Mouse (Mus musculus): ENCODE data around the gene Alg11.
A peak's percentile ranks its signal among the peaks of the same experiment; 100 is the strongest.

Gene Alg11

DNA sequence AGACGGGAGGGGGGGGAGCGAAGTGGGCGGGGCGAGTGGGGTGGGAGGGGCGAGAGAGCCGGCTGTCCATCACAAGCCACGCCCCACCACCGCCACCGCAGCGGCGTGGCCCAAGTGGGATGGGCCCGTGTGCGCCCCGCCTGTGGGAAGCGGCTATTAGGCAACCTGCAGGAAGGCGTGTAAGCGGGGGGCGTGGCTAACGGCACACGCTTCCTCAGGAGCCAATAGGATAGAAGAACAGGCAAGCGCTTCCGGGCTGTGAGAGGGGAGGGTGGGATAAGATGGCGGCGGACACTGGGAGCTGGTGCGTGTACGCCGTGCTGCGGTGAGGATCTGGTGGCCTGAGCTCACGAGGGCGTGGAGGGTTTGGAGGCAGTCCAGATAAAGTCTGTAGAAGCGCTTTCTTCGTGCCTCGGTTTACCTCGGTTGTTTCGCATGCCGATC is at the start of gene Alg11:
Gene Alg11, plus strand, starts transcription at position 276 of the 444 bp plus-strand sequence.
- DNase-seq (ENCODE audit: extremely low spot score): peak; percentile 96

DNA sequence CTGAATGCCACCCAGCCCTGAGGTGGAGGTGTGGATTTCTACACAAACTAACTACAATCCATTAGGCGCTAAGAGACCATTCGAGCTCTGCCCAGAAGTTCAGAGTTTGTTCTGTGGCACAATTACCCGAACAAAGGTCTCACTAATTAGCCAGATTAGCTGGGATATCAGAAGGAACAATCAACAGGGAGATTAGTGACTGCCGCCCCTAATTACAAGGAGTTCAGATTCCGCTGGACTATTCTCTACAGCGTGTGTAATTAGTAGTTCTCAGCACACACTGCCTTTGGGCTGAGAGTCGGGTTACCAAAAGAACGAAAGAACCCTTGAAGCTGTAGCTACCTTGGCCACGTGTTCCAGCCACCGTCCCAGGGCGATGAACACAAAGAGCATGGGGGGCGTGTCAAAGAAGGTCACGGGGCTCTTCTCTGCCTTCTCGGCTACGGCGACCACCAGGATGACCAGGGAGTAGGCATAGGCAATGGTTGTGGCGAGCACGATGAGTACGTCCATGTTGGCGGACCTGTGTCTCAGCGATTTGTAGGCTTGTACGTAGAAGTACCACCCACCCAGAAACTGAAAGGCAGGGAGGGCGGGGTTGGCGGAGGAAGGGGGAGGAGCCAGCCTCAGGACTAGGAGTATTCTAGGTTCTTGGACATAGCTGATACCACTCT is 47.4 kb upstream of the Alg11 start:
- DNase-seq (ENCODE audit: extremely low spot score): peak; percentile 12

DNA sequence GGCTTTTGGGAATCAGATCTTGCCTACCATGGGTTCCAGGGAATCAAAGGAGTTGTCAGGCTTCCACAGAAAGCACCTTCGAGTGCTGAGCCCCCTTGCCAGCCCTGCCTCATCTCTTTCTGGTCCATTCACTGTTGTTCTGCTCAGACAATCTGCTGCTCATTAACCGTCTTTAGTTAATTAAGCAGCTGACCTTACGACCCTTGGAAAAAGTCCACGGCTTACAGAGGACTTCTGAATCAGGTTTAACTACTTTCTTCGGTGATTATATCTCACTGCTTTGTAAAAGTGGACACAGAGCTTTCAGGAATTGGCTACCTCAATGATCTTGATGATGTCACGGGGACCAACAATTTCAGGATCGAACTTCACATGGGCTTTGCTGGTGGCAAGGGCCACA is 42.8 kb upstream of the Alg11 start:
- DNase-seq (ENCODE audit: extremely low spot score): no peak

DNA sequence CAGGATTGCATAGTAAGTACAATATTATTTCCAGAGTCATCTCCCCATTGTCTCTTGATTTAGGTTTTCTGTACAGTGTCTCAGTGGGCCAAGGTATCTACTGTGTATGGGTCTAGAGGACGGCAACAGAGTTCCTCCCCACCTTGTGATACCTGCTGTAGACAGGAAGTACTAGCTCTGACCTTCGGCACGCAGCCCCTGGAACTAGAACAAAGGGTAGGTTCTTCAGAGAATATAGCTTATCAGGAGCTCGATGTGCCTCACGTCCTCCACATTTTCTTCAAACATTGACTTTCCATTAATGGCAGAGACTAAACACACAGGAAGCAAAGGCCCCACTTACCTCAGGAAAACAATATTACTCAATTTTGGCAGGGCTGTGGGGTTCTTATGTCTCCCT is 41.0 kb upstream of the Alg11 start:
- no peak for DNase-seq (ENCODE audit: extremely low spot score)

DNA sequence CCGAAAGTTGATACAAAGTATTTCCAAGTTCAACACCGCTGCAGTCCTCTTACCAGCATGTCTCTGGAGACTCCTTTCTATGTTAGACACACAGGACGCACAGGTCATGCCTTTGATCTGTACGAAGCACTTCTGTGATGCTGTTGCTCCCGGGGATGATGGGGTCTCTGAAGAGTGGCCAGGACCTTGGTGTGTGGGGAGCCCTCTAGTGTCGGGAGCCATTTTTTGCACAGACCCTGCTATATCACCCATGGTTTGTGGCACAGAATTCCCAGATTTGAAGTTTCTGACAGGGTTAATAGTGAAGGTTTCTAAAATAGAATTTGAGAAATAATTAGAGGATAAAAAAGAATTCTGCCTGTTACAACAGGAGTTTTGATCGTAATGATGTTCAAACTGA is 38.3 kb upstream of the Alg11 start:
- no peak for DNase-seq (ENCODE audit: extremely low spot score)

DNA sequence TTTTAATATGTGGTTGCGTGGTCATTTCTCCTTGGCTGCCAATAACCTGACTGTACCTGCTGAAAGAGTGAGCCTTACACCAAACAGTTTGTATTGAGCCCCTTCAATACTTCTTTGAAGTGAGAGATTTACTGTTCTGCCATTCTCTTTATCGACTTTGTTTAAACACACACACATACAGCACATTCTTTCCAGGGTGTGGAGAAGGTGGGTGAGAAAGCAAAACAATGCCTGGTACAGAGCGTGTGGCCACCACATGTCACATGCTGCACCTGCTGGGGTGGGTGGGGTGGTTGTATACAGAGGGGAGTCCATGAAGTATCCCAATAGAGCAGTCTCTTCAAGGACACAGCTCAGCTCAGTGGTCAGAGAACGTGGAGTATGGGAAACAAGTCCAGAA is 35.3 kb upstream of the Alg11 start:
- DNase-seq (ENCODE audit: extremely low spot score): no peak

DNA sequence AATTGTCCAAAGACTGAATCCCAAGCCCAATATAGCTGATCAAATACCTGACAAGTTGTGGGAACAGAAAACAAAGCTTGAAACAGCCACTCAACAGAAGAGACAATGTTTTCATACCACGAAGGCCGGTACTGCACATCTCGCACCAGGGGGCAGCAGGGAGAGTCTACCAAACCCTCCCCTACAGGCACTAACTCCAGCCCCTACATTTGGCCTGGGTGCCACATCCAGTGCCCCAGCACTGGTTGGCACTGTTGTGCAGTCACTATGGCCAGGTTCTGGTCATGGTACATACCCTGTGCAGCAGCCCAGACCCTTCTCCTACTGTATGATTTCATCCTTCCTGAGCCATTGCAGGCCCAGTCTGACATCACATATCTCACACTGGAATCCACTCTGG is 31.5 kb upstream of the Alg11 start:
- DNase-seq (ENCODE audit: extremely low spot score): no peak

DNA sequence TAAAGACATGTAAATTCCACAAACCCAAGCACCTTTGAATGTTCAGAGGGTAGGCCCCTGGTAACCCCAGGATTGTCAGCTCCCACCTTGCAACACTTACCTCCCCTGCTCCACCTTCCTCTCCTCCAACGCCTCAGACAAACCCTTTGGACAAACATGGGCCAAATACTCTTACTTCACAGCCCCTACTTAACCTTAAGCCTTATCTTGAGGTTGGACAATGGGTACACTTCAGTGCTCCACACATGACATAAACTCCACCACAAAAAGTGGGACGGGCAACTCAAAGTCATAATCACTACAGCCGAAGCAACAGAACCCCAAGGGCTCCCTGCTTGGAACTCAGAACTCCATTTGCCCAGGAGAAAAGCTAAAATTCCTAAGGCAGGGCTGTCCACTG is 29.5 kb upstream of the Alg11 start:
- DNase-seq (ENCODE audit: extremely low spot score): no peak

DNA sequence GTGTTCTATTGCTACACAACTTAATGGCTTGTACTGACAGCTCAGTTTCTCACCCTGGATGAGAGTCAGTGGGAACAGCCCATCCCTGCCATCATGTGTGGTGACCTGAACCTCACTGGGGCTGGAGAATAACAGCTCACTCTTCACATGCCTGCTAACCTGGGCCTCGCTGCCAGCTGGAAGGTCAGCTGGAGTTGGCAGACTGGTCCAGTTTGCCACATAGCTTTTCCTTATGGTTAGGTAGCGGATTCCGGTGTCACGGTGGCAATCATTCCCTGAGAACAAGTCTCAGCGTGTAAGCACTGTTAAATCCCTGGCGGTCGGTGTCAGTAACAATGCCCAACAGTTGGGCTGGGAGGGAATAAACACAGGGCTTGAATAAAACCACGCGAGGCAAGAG is 24.4 kb upstream of the Alg11 start:
- DNase-seq (ENCODE audit: extremely low spot score): no peak

DNA sequence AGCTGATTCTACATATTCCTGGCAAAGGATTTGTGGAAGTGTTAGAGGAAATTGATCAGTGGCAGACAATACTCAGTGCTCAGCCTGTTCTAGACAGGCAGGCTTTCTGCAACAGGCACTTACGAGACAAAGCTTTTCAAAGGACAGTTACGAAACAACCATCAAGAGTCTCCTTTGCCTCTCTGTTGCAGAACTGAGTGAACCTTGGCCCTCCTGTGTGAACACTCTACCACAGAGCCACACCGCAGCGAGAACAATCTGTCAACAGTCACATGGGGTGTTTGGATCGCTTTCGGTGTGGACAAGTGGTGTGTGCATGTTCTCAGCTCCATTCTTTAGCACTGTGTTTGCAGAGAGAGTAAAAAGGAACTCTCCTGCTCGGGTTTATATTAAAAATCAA is 23.5 kb upstream of the Alg11 start:
- DNase-seq (ENCODE audit: extremely low spot score): no peak

DNA sequence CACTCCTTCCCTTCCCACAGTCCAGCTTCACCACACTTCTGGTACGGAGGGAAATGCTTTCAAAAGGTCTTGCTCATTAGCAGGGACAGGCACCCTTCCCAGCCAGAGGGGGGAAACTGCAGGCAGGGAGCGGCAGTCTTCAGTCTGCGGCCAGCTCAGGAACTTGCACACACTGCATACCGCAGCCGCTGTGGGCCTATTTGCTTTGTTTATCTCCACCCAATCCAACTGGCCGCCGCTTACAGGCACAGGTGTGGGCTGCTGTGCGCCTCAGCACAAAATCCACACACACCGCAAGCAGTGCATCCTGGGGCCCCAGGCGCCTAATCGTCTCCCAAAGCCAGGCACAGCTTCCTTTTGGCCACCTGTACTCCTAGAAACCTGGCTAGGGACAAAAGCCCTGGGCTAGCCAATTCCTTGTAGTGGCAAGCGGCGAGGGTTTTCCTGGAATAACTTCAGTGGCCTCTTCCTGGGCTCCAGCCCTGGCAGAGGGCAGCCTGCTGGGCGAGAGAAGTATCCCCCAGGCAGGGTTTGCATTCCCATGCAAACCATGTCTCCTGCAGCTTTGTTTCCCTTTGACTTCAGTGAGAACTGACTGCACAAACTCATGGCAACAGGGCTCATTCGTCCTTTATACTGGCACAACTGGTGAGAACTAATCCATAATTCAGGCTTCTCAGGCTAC is 20.9 kb upstream of the Alg11 start:
- peak; percentile 24 for DNase-seq (ENCODE audit: extremely low spot score)

DNA sequence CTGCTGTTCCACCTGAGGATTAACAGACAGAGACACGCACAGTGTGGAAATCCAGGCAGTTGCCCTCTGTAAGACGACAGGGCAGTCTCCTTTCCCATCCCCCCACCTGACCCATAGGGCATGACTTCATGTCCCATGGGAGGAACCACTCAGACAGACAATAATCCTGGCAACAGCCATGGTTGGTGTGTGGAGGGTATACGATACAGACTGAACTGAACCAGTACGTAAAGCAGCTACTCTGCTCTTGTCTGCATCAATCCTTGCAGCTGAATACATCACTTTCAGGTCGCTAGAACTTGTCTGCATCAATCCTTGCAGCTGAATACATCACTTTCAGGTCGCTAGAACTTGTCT is 20.4 kb upstream of the Alg11 start:
- DNase-seq (ENCODE audit: extremely low spot score): no peak

DNA sequence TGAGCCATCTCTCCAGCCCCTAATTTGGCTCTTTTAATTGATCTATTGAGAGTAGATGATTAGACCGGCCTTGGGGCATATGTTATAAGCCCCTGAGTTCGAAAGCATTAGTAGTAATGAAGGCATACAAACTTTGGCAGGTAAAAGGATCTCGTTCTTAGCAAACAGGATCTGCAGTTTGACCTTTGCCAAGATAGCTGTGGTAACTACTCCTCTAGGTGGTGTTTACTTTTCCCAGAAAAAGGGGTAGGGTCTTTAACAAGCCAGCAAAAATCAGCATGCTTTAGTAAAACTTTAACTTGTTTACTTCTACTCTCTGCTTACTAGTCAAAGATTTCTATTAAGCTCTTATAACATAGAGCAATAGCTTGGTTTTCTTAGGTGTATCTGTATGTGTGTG is 18.0 kb upstream of the Alg11 start:
- no peak for DNase-seq (ENCODE audit: extremely low spot score)

DNA sequence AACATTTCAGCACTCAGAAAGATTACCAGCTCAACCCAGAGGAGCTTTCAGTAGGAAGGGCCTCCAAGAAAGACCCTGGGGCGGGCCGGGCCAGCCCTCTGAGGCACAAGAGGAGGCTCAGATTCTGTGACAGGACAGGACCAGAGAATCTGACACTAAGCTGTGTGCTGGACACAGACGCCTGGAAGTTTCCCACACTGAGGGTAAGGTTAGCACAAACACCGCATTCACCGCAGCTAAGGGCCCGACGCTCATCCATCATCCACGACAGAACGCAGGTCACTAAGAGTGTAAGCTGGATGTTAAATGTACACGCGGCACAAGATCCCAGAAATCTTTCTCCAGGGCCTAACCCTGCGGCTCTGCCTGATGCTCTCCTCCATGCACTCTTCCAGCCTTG is 16.8 kb upstream of the Alg11 start:
- DNase-seq (ENCODE audit: extremely low spot score): peak; percentile 38

DNA sequence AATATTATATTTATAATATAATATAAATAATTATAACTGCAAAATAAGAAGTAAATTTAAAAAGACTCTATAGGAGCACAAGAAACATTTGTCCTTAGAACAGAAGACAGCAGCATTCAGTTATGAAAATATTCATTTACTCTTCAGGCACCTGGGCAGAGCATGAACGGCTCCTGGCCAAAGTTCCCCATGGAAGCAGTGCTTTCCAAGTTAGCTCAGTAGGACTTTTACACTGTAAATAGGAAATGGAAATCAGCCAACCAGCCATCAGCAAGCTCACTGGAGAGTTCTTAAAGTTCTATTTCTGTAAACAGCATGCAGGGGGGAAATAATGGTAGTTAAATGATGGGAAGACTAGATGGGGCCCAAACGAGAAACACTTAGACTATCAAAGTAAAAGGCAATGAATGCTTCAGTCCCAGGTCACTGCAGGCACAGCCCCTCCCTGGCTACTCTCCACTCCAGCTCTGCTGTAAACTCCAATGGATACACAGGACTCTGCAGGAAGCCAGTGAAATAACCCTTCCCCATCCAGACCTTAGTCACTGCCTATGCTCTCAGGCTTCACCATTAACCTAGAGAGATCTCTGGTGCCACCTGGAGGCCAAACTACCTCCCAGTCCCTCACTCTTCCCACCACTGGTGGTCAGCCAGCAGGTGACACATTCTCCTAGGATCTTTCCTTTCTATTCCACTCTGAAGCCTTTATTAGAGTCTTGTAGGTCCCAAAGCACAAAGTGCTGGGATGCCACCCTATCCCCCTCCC is 12.6 kb upstream of the Alg11 start:
- peak; percentile 62 for DNase-seq (ENCODE audit: extremely low spot score)

DNA sequence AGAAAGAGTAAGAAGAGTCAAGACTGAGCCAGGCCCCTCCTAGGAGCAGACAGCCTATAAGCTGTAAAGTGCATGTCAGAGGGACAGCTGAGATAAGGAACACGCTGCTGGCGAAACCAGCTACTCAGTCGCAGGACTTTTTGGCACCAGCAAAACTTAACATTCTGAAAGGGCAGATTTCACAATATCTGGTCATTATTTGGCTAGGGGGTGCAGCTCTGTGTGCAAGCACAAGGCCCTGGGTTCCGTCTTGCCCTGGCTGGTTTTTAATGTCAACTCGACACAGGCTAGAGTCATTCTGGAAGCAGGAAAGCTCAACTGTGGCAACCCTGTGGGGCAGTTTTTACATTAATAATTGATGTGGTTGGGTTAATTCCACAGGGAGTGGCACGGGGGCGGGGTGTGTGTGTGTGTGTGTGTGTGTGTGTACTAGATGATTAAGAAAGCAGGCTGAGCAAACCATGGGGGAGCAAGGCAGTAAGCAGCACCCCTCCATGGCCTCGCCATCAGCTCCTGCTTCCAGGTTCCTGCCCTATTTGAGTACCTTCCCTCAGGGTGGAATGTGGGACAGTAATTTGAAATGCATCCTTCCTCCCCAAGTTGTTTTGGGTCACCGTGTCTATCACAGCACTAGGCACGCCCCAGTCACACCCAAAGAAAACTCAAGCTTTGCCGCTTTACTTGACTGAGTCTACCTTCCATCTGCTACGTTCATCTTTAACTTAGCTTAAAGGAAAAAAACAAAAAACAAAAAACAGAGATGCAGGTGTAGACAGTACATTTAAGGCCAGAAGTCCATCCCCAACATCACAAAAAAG is 5.6 kb upstream of the Alg11 start:
- DNase-seq (ENCODE audit: extremely low spot score): no peak

DNA sequence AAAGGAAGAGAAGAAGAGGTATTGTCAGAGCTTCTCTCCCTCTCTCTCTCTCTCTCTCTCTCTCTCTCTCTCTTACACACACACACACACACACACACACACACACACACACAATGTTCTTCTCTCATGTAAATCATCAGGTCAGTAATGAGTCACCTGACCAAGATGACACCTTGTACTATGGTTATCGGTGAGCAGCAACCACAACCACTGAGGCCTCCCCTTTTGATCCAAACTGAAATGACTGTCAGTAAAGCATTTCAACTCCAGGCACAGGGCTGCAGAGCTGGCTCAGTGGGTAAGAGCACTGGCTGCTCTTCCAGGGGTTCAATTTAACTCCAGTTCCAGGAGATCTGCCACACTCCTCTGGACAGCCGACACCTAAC is 5.0 kb upstream of the Alg11 start:
- DNase-seq (ENCODE audit: extremely low spot score): no peak

DNA sequence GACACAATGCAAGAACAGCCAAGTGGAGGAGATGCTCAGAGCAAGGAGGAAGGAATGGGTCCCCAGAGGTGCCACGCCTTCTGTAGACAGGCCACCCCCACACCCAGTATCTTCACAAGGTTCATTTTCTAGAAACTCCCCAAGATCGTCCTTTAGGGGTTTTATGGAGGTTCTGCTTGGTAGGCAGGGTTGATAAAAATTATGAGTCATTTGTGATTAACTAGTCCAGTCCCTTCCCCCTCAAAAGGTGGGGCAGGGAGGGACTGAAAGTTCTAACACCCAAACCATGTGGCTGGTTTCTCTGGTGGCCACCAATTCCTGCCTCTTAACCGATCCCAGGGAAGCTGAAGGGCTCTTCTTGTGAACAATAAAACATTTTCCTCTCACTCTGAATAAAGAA is 3.7 kb upstream of the Alg11 start:
- DNase-seq (ENCODE audit: extremely low spot score): no peak

DNA sequence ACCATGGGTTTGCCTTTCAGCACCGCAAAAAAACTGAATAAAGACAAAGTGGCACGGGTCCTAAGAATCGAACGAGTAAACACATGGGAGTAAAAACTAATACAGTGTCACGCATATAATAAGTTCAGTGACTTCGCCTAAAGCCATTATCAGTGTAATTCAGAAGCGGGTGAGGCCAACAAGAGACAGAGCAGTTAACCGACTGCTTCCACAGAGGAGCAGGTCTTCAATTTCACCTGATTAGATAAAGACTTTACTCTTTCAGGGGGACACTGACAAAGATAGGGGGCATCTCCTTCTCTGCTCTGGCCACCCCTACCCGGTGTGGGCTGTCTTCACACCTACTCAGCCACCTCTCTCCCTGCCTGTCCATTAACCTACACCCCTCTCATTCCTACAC is 2.2 kb upstream of the Alg11 start:
- DNase-seq (ENCODE audit: extremely low spot score): no peak

DNA sequence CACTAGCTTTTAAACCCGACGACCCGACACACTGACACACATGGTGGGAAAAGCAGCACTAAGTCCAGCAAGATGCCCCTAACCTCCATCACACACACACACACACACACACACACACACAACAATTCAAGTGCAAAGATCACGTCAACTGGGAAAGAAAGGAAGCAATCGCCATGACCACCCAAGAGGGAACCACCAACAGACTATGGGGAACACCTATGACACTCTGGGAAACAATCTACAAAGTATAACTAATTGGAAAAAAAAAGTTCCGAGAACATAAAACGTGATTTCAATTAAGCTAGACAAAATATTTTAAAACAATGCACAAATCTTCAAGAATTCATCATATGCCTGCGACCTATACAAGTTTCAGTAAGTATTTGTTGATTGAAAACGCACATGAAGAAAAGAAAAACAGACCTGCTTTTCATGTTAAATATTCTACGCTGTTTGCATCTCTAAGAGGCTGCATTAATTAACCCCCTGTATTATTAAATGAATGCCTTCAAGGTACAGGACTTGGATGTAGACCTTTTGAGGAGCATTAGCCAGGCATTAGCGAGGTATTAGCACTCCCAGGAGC is 1.3 kb upstream of the Alg11 start:
- DNase-seq (ENCODE audit: extremely low spot score): peak; percentile 13

DNA sequence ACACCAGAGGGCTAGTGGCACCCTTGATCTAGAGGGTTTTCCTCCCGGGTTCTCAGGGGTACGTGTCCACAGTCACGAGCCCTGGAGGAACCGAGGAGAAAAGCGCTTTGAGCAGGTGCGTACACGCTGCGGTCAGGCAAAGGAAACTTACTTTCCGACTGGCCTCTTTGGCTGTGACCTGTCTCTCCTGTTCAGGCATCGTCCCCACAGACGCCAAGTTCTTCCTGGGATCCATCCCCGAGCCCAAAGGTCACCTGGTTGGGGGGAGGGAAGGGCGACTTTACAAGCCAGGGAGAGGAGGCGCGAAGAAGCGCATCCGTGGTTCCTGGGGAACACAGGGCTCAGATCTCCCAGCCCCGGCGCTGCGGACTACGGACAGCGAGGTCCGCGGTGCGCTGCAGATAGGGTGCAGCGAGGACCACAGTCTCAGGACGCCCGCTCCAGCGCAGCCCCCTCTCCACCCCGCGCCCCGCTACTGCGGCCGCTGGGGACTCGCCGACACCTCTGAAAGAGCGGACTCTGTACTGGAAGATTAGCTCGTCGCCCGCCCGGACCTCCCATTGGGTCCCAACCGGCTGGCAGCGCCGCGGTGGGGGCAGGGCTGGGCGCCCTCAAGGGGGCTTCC is 588 bp upstream of the Alg11 start, which contains the start of gene Atp7b:
Gene Atp7b, minus strand, starts transcription at position 485 of the 625 bp plus-strand sequence.
- no peak for DNase-seq (ENCODE audit: extremely low spot score)

Measured in embryo, embryonic 9.5 days (tissue).